Mouse (Mus musculus): ENCODE measurements around the gene E130309D02Rik. TPM values are rescaled to one million over a fixed set of nuclear protein-coding genes. Genes with fewer than 3 reads are reported as not detected.

E130309D02Rik gene
- polyA plus RNA-seq, 2 experiments: 12.7 to 13.7 TPM

DNA sequence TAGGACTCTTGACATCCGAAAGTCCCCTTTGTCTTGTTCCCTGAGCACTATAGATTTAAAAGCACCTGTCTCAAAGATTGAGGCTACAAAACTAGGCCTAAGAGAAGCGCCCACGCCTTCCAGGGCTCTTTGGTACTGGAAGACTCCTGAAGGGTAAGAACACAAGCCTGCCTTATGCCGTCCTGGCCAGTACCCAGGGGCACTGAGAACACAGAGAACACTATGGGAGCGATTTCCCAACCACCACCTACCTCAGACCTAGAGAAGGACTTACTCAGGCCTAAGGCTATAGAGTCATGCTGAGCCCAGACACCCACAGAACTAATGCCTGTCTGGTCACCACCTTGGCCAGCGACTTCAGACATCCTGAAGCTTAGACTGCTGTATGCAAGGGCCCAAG, 48.4 kb downstream of the E130309D02Rik start:
- ATAC-seq (ENCODE audit: insufficient read depth) (no peak), DNase-seq (ENCODE audit: low read depth in 3 of 3, low spot score in 3 of 3) (no peak)
- WGBS (ENCODE audit: insufficient replicate concordance): 67% methylated on average over 6 of the region's 6 CpGs

DNA sequence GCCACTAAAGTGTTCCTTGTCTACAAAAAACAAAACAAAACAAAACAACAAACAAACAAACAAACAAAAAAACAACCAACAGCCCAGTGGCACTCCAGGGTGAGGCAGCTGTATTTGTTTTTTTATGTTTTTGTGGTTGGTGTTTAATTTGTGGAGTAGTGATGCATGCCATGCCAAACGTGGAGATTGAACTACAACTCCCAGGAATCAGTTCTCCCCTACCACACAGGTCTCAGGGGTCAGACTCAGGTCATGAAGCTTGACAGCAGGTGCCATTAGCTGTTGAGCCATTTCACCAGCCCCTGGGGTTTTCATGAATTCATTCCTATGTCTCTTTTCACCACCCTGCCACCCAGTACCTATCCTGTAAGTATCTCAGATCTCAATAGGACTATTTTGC, 49.8 kb downstream of the E130309D02Rik start:
- H3K4me1 ChIP-seq (replicated peaks; ENCODE audit: control insufficient read depth in 2 of 2, insufficient read depth in 2 of 2, low read length in 1 of 2): 0 out of 4 replicates have a peak, but pooled peaks cover 0 to 2% of the 10 kb centered on the region in 2 experiments
- no peaks in the 10 kb centered on the region; the same call in 1 of the 2 replicates for H3K27me3 ChIP-seq (ENCODE audit: control insufficient read depth, insufficient read depth, low read length)
- WGBS (ENCODE audit: insufficient replicate concordance): 36% methylated on average over 1 of the region's 1 CpGs
- no peaks in the 10 kb centered on the region for H3K9me3 ChIP-seq (ENCODE audit: control insufficient read depth, low read length)
- TF ChIP-seq EP300 (IDR thresholded peaks at IDR 0.05; ENCODE audit: low read depth): no peak
- TF ChIP-seq CTCF (IDR thresholded peaks at IDR 0.05; ENCODE audit: low read depth): no peak
- no peak overlapping the region for H3K4me3 ChIP-seq (ENCODE audit: insufficient read depth in 1 of 2, low read depth in 2 of 2, low read length in 2 of 2)
- ATAC-seq (ENCODE audit: insufficient read depth): no peak
- no peak for DNase-seq (ENCODE audit: low read depth in 3 of 3, low spot score in 3 of 3)
- no peak overlapping the region for H3K4me2 ChIP-seq (ENCODE audit: low read depth)
- no peak overlapping the region for H3K27ac ChIP-seq
- H3K36me3 ChIP-seq (replicated peaks; ENCODE audit: control insufficient read depth, insufficient read depth, low read depth): no peaks in the 10 kb centered on the region
- no peak overlapping the region for H3K9ac ChIP-seq (replicated peaks)

More for the DNA sequence above, 48.4 kb downstream of the E130309D02Rik start:
- Histone ChIP-seq H3K27me3 (ENCODE audit: control insufficient read depth, insufficient read depth, low read length) (no peaks in the 10 kb centered on the region; the same call in 1 of the 2 replicates), H3K4me1 (replicated peaks; ENCODE audit: control insufficient read depth in 2 of 2, insufficient read depth in 2 of 2, low read length in 1 of 2) (0 out of 4 replicates have a peak, but pooled peaks cover 0 to 3% of the 10 kb centered on the region in 2 experiments), H3K36me3 (replicated peaks; ENCODE audit: control insufficient read depth, insufficient read depth, low read depth) (no peaks in the 10 kb centered on the region), H3K9me3 (ENCODE audit: control insufficient read depth, low read length) (no peaks in the 10 kb centered on the region), H3K27ac (no peak overlapping the region), H3K9ac (replicated peaks) (no peak overlapping the region), H3K4me3 (ENCODE audit: insufficient read depth in 1 of 2, low read depth in 2 of 2, low read length in 2 of 2) (no peak overlapping the region), H3K4me2 (ENCODE audit: low read depth) (no peak overlapping the region)
- TF ChIP-seq EP300 (IDR thresholded peaks at IDR 0.05; ENCODE audit: low read depth) (no peak), CTCF (IDR thresholded peaks at IDR 0.05; ENCODE audit: low read depth) (no peak)

DNA sequence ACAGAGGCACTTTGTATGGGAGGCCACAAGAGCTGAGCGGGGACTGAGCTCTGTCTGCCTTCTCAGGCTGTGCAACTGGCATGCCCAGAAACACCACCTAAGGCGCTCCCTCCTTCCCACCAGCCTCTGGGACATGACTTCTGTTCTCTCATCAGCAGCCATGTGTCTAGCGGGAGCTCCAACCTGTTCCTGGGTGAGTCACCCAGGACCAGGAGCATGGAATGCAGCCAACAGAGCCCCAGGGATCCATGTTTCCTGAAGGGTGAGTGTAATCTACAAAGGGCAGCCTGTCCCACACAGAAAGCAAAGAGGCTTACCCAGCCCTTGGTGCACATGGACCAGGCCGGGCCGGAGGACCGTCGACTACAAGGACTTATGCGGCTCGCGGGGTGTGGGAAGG, 50.5 kb downstream of the E130309D02Rik start:
- no peak overlapping the region for H3K27ac ChIP-seq
- ATAC-seq (ENCODE audit: insufficient read depth) (no peak), DNase-seq (ENCODE audit: low read depth in 3 of 3, low spot score in 3 of 3) (no peak)
- 76% methylated on average over 10 of the region's 10 CpGs for WGBS (ENCODE audit: insufficient replicate concordance)
- no peak overlapping the region for H3K4me3 ChIP-seq (ENCODE audit: insufficient read depth in 1 of 2, low read depth in 2 of 2, low read length in 2 of 2)
- no peaks in the 10 kb centered on the region for H3K36me3 ChIP-seq (replicated peaks; ENCODE audit: control insufficient read depth, insufficient read depth, low read depth)
- TF ChIP-seq CTCF (IDR thresholded peaks at IDR 0.05; ENCODE audit: low read depth): no peak
- TF ChIP-seq EP300 (IDR thresholded peaks at IDR 0.05; ENCODE audit: low read depth): no peak
- H3K4me2 ChIP-seq (ENCODE audit: low read depth): no peak overlapping the region
- H3K4me1 ChIP-seq (replicated peaks; ENCODE audit: control insufficient read depth in 2 of 2, insufficient read depth in 2 of 2, low read length in 1 of 2): no peaks in the 10 kb centered on the region
- H3K9ac ChIP-seq (replicated peaks): no peak overlapping the region
- H3K27me3 ChIP-seq (ENCODE audit: control insufficient read depth, insufficient read depth, low read length): no peaks in the 10 kb centered on the region
- no peaks in the 10 kb centered on the region for H3K9me3 ChIP-seq (ENCODE audit: control insufficient read depth, low read length)

DNA sequence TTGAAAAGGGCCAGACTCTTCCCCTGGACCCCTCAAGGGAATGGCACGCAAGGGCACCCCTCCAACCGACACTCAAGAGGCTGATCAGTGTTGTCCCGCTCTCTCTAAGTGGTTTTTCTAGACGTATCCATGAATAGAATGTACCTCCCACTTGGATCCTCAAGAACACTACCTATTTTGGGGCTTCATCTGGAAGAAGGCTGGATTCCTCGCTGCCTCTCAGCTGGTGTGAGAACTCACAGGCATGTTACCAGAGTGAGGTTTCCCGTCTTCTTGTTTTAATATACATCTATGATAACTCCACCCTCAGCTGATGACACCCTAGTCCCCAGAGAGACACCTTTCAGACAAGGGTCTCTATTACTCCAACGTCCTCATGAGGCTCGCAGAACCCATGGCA, 53.5 kb downstream of the E130309D02Rik start:
- no peak overlapping the region for H3K27ac ChIP-seq
- H3K4me1 ChIP-seq (replicated peaks; ENCODE audit: control insufficient read depth in 2 of 2, insufficient read depth in 2 of 2, low read length in 1 of 2): no peaks in the 10 kb centered on the region
- no peak for ATAC-seq (ENCODE audit: insufficient read depth)
- peaks cover 3% of the 10 kb centered on the region for H3K27me3 ChIP-seq (ENCODE audit: control insufficient read depth, insufficient read depth, low read length)
- 68% methylated on average over 8 of the region's 8 CpGs for WGBS (ENCODE audit: insufficient replicate concordance)
- no peak overlapping the region for H3K9ac ChIP-seq (replicated peaks)
- H3K36me3 ChIP-seq (replicated peaks; ENCODE audit: control insufficient read depth, insufficient read depth, low read depth): no peaks in the 10 kb centered on the region
- TF ChIP-seq CTCF (IDR thresholded peaks at IDR 0.05; ENCODE audit: low read depth): no peak
- no peak for TF ChIP-seq EP300 (IDR thresholded peaks at IDR 0.05; ENCODE audit: low read depth)
- H3K4me2 ChIP-seq (ENCODE audit: low read depth): no peak overlapping the region
- H3K4me3 ChIP-seq (ENCODE audit: insufficient read depth in 1 of 2, low read depth in 2 of 2, low read length in 2 of 2): no peak overlapping the region
- no peak for DNase-seq (ENCODE audit: low read depth in 3 of 3, low spot score in 3 of 3)
- no peaks in the 10 kb centered on the region for H3K9me3 ChIP-seq (ENCODE audit: control insufficient read depth, low read length)

DNA sequence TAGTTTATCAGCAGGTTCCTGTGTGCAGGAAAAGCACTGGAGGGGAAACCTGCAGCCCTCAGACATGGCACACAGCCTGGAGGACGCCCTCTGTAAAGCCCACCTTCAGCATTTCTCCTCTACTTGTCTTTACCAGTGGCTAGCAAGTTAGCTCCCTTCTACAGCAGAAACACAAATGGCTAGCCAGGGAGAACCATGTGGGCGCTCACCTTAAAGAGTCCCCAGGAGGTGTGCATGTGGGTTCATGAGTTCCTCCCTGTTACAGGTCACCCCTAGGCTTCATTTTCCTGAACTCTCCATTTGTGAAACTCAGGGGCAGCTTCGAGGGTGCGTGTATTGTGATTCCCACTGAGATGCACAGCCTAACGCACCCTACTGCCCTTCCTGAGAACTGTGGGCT, 59.4 kb downstream of the E130309D02Rik start:
- DNase-seq (ENCODE audit: low read depth in 3 of 3, low spot score in 3 of 3): no peak
- Histone ChIP-seq H3K9me3 (ENCODE audit: control insufficient read depth, low read length) (no peaks in the 10 kb centered on the region), H3K27me3 (ENCODE audit: control insufficient read depth, insufficient read depth, low read length) (peaks cover 58% of the 10 kb centered on the region), H3K27ac (no peak overlapping the region), H3K36me3 (replicated peaks; ENCODE audit: control insufficient read depth, insufficient read depth, low read depth) (no peaks in the 10 kb centered on the region), H3K9ac (replicated peaks) (no peak overlapping the region), H3K4me2 (ENCODE audit: low read depth) (no peak overlapping the region), H3K4me1 (replicated peaks; ENCODE audit: control insufficient read depth in 2 of 2, insufficient read depth in 2 of 2, low read length in 1 of 2) (no peaks in the 10 kb centered on the region), H3K4me3 (ENCODE audit: insufficient read depth in 1 of 2, low read depth in 2 of 2, low read length in 2 of 2) (no peak overlapping the region)
- WGBS (ENCODE audit: insufficient replicate concordance): 48% methylated on average over 5 of the region's 5 CpGs
- TF ChIP-seq EP300 (IDR thresholded peaks at IDR 0.05; ENCODE audit: low read depth) (no peak), CTCF (IDR thresholded peaks at IDR 0.05; ENCODE audit: low read depth) (no peak)
- no peak for ATAC-seq (ENCODE audit: insufficient read depth)

Data from liver, embryonic 14.5 days (tissue).